Comparison of ENCODE assay signal across 16 mouse cellular contexts in genomic region chr19:34819577-34820170, GRCm38 (mm10). TPM values are rescaled to one million over a fixed set of nuclear protein-coding genes. Genes with fewer than 3 reads are reported as not detected.
A peak's percentile ranks its signal among the peaks of the same experiment; 100 is the strongest.
DNase-seq lines count a peak whose midpoint lies in the region; ATAC-seq and TF ChIP-seq lines count a peak whose summit lies in the region.
"Had no signal": no experiment of that assay in that cellular context is flagged by ENCODE, and none has a peak within 500 bp of the region (broad histone marks: within the 10 kb centered on the region; RNA-seq: fewer than 3 reads in every experiment).

No protein-coding gene starts in this region.

- TF ChIP-seq POLR2A in liver, adult 2 months (IDR thresholded peaks at IDR 0.05; ENCODE audit: extremely low read depth, insufficient read depth, low read length): no peak

- ATAC-seq in kidney, embryonic 15.5 days (replicated peaks; ENCODE audit: low FRiP score): no peak
- ATAC-seq: forebrain, embryonic 14.5 days; hindbrain, postnatal 0 days had no signal

- DNase-seq in kidney, adult 11 months: peak; percentile 92
- DNase-seq in kidney, adult 9 months: peak; percentile 94
- DNase-seq in liver, adult 2 months (ENCODE audit: extremely low read depth, low read depth, low spot score): peak; percentile 100
- peak; percentile 75 for DNase-seq in yolk sac, embryonic 10.5 days (ENCODE audit: low spot score)
- no peak for DNase-seq in cerebellum, adult 11 months
- no peak for DNase-seq in left cerebral cortex, postnatal 36 days (ENCODE audit: low spot score in 2 of 2)
- DNase-seq: cerebellum, adult 11-12 months; cerebellum, postnatal 36 days; layer of hippocampus, postnatal 36 days; midbrain, embryonic 14.5 days; right cerebral cortex, adult 18-20 months had no signal

- TF ChIP-seq CTCF in liver, adult 2 months (IDR thresholded peaks at IDR 0.05; ENCODE audit: low read depth, low read length): no peak

- no peaks in the 10 kb centered on the region for H3K27me3 ChIP-seq in kidney, embryonic 15.5 days
- no peaks in the 10 kb centered on the region for H3K27me3 ChIP-seq in liver, adult 2 months (ENCODE audit: control insufficient read depth, insufficient read depth, low read length)

- 82% methylated on average over 5 of the region's 5 CpGs for WGBS in kidney, embryonic 15.5 days
- WGBS in liver, adult 2 months: 22% methylated on average over 5 of the region's 5 CpGs

- H3K79me2 ChIP-seq in liver, adult 2 months (ENCODE audit: control insufficient read depth, insufficient read depth, low read length): no peaks in the 10 kb centered on the region

- no peak overlapping the region for H3K4me2 ChIP-seq in kidney, embryonic 15.5 days

- no peak overlapping the region for H3K27ac ChIP-seq in kidney, embryonic 15.5 days
- H3K27ac ChIP-seq in liver, adult 2 months (replicated peaks; ENCODE audit: insufficient read depth, low read depth, low read length): peak overlapping the region; percentile 90
- H3K27ac ChIP-seq: embryonic facial prominence, embryonic 10.5 days; hindbrain, postnatal 0 days had no signal

- H3K9ac ChIP-seq in kidney, embryonic 15.5 days: no peak overlapping the region
- H3K9ac ChIP-seq in liver, adult 2 months (ENCODE audit: low read depth, low read length): peak overlapping the region; percentile 52

- intact Hi-C loops in left cerebral cortex, postnatal 36 days (cut with DNase I): no loop called here

- H3K4me1 ChIP-seq in kidney, embryonic 15.5 days: no peaks in the 10 kb centered on the region
- H3K4me1 ChIP-seq in liver, adult 2 months (ENCODE audit: control insufficient read depth, insufficient read depth, low read length): peaks cover 19% of the 10 kb centered on the region

- H3K36me3 ChIP-seq in kidney, embryonic 15.5 days: peaks cover 16% of the 10 kb centered on the region; the same call in 1 of the 2 replicates
- peaks cover 38% of the 10 kb centered on the region for H3K36me3 ChIP-seq in liver, adult 2 months (ENCODE audit: control insufficient read depth, insufficient read depth, low read length)

- H3K4me3 ChIP-seq in kidney, embryonic 15.5 days (replicated peaks): no peak overlapping the region
- H3K4me3 ChIP-seq in liver, adult 2 months (ENCODE audit: insufficient read depth, low read depth, low read length): no peak overlapping the region
- H3K4me3 ChIP-seq: embryonic facial prominence, embryonic 10.5 days; erythroblast, embryonic 14.5 days had no signal

- H3K9me3 ChIP-seq in kidney, embryonic 15.5 days (replicated peaks): no peaks in the 10 kb centered on the region
- H3K9me3 ChIP-seq: embryonic facial prominence, embryonic 10.5 days had no signal

RNA-seq across cellular contexts. Expression of gene Pank1, which starts 59.6 kb away (rescaled TPM):
- 7.3 and 8.1 TPM in 2 replicates for polyA plus RNA-seq in kidney, embryonic 15.5 days (2015; fragmentation: Nextera tagmentation; extraction: Ambion mirVana)
- 196 and 259 TPM in 2 replicates for total RNA-seq in liver, adult 2 months (2014; rRNA removed)
- polyA plus RNA-seq in liver, adult 2 months (2012; rRNA removed): 14.1 and 18.8 TPM in 2 replicates
- total RNA-seq in left cerebral cortex, postnatal 36 days (2021): 10 to 100 TPM; 20.8 to 23.5 TPM
- polyA plus RNA-seq: erythroblast, embryonic 14.5 days had no signal

Comparison
In these comparisons a context has a peak if more than half of its experiments do, and no peak if none do; other contexts are left out.
1. DNase-seq: peak in kidney, adult 11 months (single experiment), kidney, adult 9 months (single experiment), liver, adult 2 months (single experiment) and yolk sac, embryonic 10.5 days (single experiment); none in cerebellum, adult 11 months (single experiment) and left cerebral cortex, postnatal 36 days (0 of 2).